Comparison of ENCODE assay signal across 13 mouse cellular contexts in the genomic region with DNA sequence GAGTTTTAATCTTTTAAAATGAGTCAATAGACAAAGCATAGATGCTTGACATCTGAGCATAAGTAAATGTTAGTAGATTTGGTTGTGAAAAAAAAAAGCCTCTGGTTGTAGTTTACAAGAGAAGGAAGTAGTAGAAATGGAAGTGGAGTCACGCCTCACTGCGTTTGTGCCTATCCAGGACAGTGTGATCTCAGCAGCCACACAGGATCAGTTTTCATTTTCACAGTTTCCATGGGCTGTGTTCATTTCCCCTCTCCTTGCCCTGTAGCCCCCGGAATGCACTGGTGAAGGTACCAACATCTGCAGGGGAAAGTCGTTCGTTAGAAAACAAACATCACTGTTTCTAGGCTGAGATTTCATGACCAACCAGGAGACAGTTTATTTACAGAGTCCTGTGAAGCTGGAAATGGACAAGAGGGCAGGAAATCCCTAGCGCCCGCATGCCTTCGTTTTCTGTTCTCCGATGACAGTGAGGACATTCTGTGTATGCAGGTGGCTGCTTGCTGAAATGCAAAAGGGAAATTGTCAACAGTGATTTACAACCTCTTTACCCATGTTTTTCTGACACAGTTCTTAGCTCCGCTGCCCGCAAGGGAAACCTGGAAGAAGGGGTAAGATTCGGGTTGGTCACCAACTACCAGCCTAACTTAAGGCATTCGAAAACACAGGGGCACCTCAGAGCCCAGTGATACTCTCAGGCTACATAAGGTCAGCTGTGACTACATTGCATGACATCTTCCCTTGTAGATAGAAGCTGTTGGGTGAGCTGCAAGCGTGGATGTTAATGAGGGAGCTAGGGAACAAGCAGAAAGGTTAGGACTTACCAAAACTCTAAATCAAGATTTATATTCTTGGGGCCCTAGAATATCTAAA. TPM values are rescaled to one million over a fixed set of nuclear protein-coding genes. Genes with fewer than 3 reads are reported as not detected.
DNase-seq lines count a peak whose midpoint lies in the region; ATAC-seq and TF ChIP-seq lines count a peak whose summit lies in the region.
"Had no signal": no experiment of that assay in that cellular context is flagged by ENCODE, and none has a peak within 500 bp of the region (broad histone marks: within the 10 kb centered on the region; RNA-seq: fewer than 3 reads in every experiment).

No protein-coding gene starts in this region.

- H3K9ac ChIP-seq in liver, embryonic 12.5 days: no peak overlapping the region
- H3K9ac ChIP-seq in liver, embryonic 11.5 days (ENCODE audit: low read depth, low read length): no peak overlapping the region
- no peak overlapping the region for H3K9ac ChIP-seq in embryonic facial prominence, embryonic 12.5 days
- H3K9ac ChIP-seq: hindbrain, embryonic 12.5 days; liver, embryonic 13.5 days had no signal

- no peaks in the 10 kb centered on the region for H3K9me3 ChIP-seq in liver, embryonic 12.5 days (replicated peaks)
- no peaks in the 10 kb centered on the region for H3K9me3 ChIP-seq in liver, embryonic 11.5 days (ENCODE audit: control insufficient read depth, low read length)
- no peaks in the 10 kb centered on the region for H3K9me3 ChIP-seq in embryonic facial prominence, embryonic 12.5 days
- H3K9me3 ChIP-seq: hindbrain, embryonic 12.5 days; liver, embryonic 13.5 days had no signal

- no peaks in the 10 kb centered on the region for H3K27me3 ChIP-seq in liver, embryonic 12.5 days (replicated peaks)
- H3K27me3 ChIP-seq in liver, embryonic 11.5 days (replicated peaks; ENCODE audit: control insufficient read depth, insufficient read depth, low read length): no peaks in the 10 kb centered on the region
- H3K27me3 ChIP-seq in embryonic facial prominence, embryonic 12.5 days: no peaks in the 10 kb centered on the region
- H3K27me3 ChIP-seq: hindbrain, embryonic 12.5 days; liver, embryonic 13.5 days had no signal

- DNase-seq in gastrocnemius, adult 2 months: no peak
- DNase-seq in gastrocnemius, postnatal 10 days: no peak
- no peak for DNase-seq in liver, embryonic 11.5 days (ENCODE audit: low spot score)
- no peak for DNase-seq in right cerebral cortex, postnatal 14 days
- no peak for DNase-seq in adrenal gland, postnatal 14 days
- DNase-seq: adrenal gland, postnatal 25 days; cerebellum, adult 9-10 months; liver, embryonic 13.5 days; thymus, postnatal 25 days had no signal

- no peak for TF ChIP-seq CTCF in gastrocnemius, adult 2 months (IDR thresholded peaks at IDR 0.05)

- H3K4me2 ChIP-seq in liver, embryonic 12.5 days: peak overlapping the region; percentile 1; the same call in 1 of the 2 replicates
- H3K4me2 ChIP-seq in liver, embryonic 11.5 days: no peak overlapping the region; the same call in 1 of the 2 replicates
- H3K4me2 ChIP-seq in embryonic facial prominence, embryonic 12.5 days (replicated peaks): 0 out of 2 replicates have a peak overlapping the region, but pooled peaks have one; percentile 3
- H3K4me2 ChIP-seq: hindbrain, embryonic 12.5 days; liver, embryonic 13.5 days had no signal

- H3K36me3 ChIP-seq in liver, embryonic 12.5 days: no peaks in the 10 kb centered on the region
- H3K36me3 ChIP-seq in liver, embryonic 11.5 days (ENCODE audit: control insufficient read depth, insufficient read depth, low read length): no peaks in the 10 kb centered on the region
- no peaks in the 10 kb centered on the region for H3K36me3 ChIP-seq in embryonic facial prominence, embryonic 12.5 days
- H3K36me3 ChIP-seq: hindbrain, embryonic 12.5 days; liver, embryonic 13.5 days had no signal

- H3K4me3 ChIP-seq in gastrocnemius, adult 2 months: peak overlapping the region; percentile 52
- no peak overlapping the region for H3K4me3 ChIP-seq in liver, embryonic 12.5 days
- H3K4me3 ChIP-seq in liver, embryonic 11.5 days (ENCODE audit: low read depth, low read length): no peak overlapping the region
- no peak overlapping the region for H3K4me3 ChIP-seq in embryonic facial prominence, embryonic 12.5 days
- H3K4me3 ChIP-seq: hindbrain, embryonic 12.5 days; liver, embryonic 13.5 days had no signal

- peak overlapping the region; percentile 9; the same call in 1 of the 2 replicates for H3K27ac ChIP-seq in gastrocnemius, adult 2 months
- H3K27ac ChIP-seq in liver, embryonic 12.5 days: no peak overlapping the region
- no peak overlapping the region for H3K27ac ChIP-seq in liver, embryonic 11.5 days (ENCODE audit: low read depth, low read length)
- H3K27ac ChIP-seq in embryonic facial prominence, embryonic 12.5 days: no peak overlapping the region
- H3K27ac ChIP-seq: hindbrain, embryonic 12.5 days; liver, embryonic 13.5 days had no signal

- intact Hi-C loops in gastrocnemius, adult 2 months (cut with DNase I): no loop called here

- ATAC-seq in liver, embryonic 12.5 days: no peak
- no peak for ATAC-seq in liver, embryonic 11.5 days (replicated peaks; ENCODE audit: low FRiP score)
- ATAC-seq in embryonic facial prominence, embryonic 12.5 days (ENCODE audit: insufficient number of reproducible peaks, insufficient read depth, low FRiP score, low TSS enrichment): no peak
- peak; percentile 38; the same call in 1 of the 2 replicates for ATAC-seq in megakaryocyte progenitor cell, adult 5-6 weeks (replicated peaks; ENCODE audit: poor library complexity)

- WGBS in liver, embryonic 12.5 days (ENCODE audit: insufficient replicate concordance): 47% methylated on average over 14 of the region's 14 CpGs
- 59% methylated on average over 14 of the region's 14 CpGs for WGBS in liver, embryonic 11.5 days
- 52% methylated on average over 14 of the region's 14 CpGs for WGBS in embryonic facial prominence, embryonic 12.5 days

- H3K4me1 ChIP-seq in liver, embryonic 12.5 days: no peaks in the 10 kb centered on the region
- no peaks in the 10 kb centered on the region for H3K4me1 ChIP-seq in liver, embryonic 11.5 days (replicated peaks; ENCODE audit: control insufficient read depth, insufficient read depth, low read length)
- H3K4me1 ChIP-seq in embryonic facial prominence, embryonic 12.5 days: no peaks in the 10 kb centered on the region
- H3K4me1 ChIP-seq: hindbrain, embryonic 12.5 days; liver, embryonic 13.5 days had no signal

RNA-seq across cellular contexts. Expression of a gene that starts 35.6 kb away (rescaled TPM):
- 1 to 10 TPM; 7.0 to 7.3 TPM for total RNA-seq in gastrocnemius, adult 2 months (2021)
- 10 to 100 TPM; 20.9 to 21.0 TPM for total RNA-seq in gastrocnemius, postnatal 10 days (2021)
- 199 and 210 TPM in 2 replicates for polyA plus RNA-seq in liver, embryonic 12.5 days (2016; fragmentation: Nextera tagmentation; extraction: Ambion mirVana)
- 334 and 345 TPM in 2 replicates for polyA plus RNA-seq in liver, embryonic 11.5 days (2014; fragmentation: Nextera tagmentation; extraction: Ambion mirVana)
- polyA plus RNA-seq in embryonic facial prominence, embryonic 12.5 days (2016; fragmentation: Nextera tagmentation; extraction: Ambion mirVana): 160 and 167 TPM in 2 replicates
- total RNA-seq in megakaryocyte progenitor cell, adult 5-6 weeks (2015): 329 and 339 TPM in 2 replicates
- 203 and 242 TPM in 2 replicates for total RNA-seq in megakaryocyte progenitor cell, adult 5-6 weeks (2017)
- 36.1 and 39.4 TPM in 2 replicates for total RNA-seq in adrenal gland, postnatal 14 days (2021)
